Mouse (Mus musculus) gastrocnemius, adult 8-10 months (tissue): ENCODE measurements around the gene Cma1. TPM values are rescaled to one million over a fixed set of nuclear protein-coding genes. Genes with fewer than 3 reads are reported as not detected.
"Not testable (repeated sequence)": the region's sequence is repeated elsewhere in the genome, so short reads cannot be mapped to it uniquely, and the experiment has no call there.

ENCODE experiments used
- DNase-seq, 2 experiments: peaks; one replicate each; pipeline ENCODE4 v3.0.0; 2022; ENCODE audit warnings: low spot score in 2 of 2
- total RNA-seq, 4 experiments: library from RNA; stranded (reverse); gene quantifications; 2 replicates each; pipeline ENCODE4 v1.2.4; 2022

Cma1 gene
- 1 to 10 TPM in 3 of 4 experiments, under 1 TPM in 1; 0.99 to 5.3 (median 1.8) TPM for total RNA-seq

- DNase-seq = no peak
Measured at GRCm38 (mm10) chr14:55944575-55944974, at the start of gene Cma1. Cma1 (minus strand) TSS chr14:55944675.

- DNase-seq = not testable (repeated sequence)
Measured at GRCm38 (mm10) chr14:55987464-55987863, 43.0 kb upstream of the Cma1 start.

- DNase-seq = not testable (repeated sequence)
Measured at GRCm38 (mm10) chr14:55963900-55964299, 19.4 kb upstream of the Cma1 start.

- DNase-seq = no peak
Measured at GRCm38 (mm10) chr14:55963263-55963662, 18.8 kb upstream of the Cma1 start.

- DNase-seq = no peak
Measured at GRCm38 (mm10) chr14:55950346-55951030, 6.0 kb upstream of the Cma1 start, which contains the start of gene Cma2. Cma2 (plus strand) TSS chr14:55950980.

- DNase-seq = no peak
Measured at GRCm38 (mm10) chr14:55946269-55946969, 1.9 kb upstream of the Cma1 start.

- DNase-seq = no peak
Measured at GRCm38 (mm10) chr14:55943601-55944000, 874 bp downstream of the Cma1 start.

- DNase-seq = no peak
Measured at GRCm38 (mm10) chr14:55940070-55940800, 4.2 kb downstream of the Cma1 start.

- no peak for DNase-seq
Measured at GRCm38 (mm10) chr14:55933586-55933985, 10.9 kb downstream of the Cma1 start.

- no peak for DNase-seq
Measured at GRCm38 (mm10) chr14:55929263-55929997, 15.0 kb downstream of the Cma1 start.

GRCm38 (mm10) chr14:55926847-55927246, 17.6 kb downstream of the Cma1 start:
- no peak for DNase-seq

- no peak for DNase-seq
Measured at GRCm38 (mm10) chr14:55922475-55923232, 21.8 kb downstream of the Cma1 start.

- peak; percentile 40 to 50 for DNase-seq
Measured at GRCm38 (mm10) chr14:55918240-55919082, 26.0 kb downstream of the Cma1 start.

GRCm38 (mm10) chr14:55913406-55913805, 31.1 kb downstream of the Cma1 start:
- DNase-seq = no peak

- no peak for DNase-seq
Measured at GRCm38 (mm10) chr14:55905518-55905917, 39.0 kb downstream of the Cma1 start.

- DNase-seq = no peak
Measured at GRCm38 (mm10) chr14:55900414-55900755, 44.1 kb downstream of the Cma1 start.

- DNase-seq = peak; percentile 71 to 84
Measured at GRCm38 (mm10) chr14:55899701-55900413, 44.6 kb downstream of the Cma1 start, which contains the start of gene Sdr39u1. Sdr39u1 (minus strand) TSS chr14:55900293.

GRCm38 (mm10) chr14:55898947-55899346, 45.5 kb downstream of the Cma1 start:
- no peak for DNase-seq

- DNase-seq = no peak
Measured at GRCm38 (mm10) chr14:55897671-55898070, 46.8 kb downstream of the Cma1 start.
